Mouse (Mus musculus) frontal cortex, adult (tissue): ENCODE data around the gene Olfr1491.

Experiments
- ATAC-seq: cut with Nextera tagmentation; 2 replicates; pipeline ENCODE4 v1.9.2; 2017; ENCODE audit warnings: mild to moderate bottlenecking, moderate library complexity, mixed read lengths; ENCODE audit not compliant: low TSS enrichment

Gene Olfr1491

DNA sequence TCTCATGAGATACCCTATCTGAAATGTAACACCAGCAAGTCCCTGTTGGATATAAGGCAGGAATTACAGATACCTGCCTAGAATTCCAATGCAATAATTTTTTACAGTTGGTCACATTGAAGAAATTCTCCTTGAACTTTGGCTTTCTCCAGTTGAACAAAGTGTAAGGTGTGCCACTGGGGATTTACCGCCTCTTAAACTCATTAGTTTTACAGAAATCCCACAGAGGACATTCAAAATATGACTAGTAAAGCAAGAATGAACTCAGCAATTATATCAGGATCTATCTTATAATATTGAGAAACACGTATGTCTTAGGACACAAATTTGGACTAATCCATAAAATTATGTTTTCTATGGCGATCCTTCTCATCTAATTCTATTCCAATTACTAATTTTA is at the start of gene Olfr1491:
Gene Olfr1491, plus strand, starts transcription at position 301 of the 400 bp plus-strand sequence.
- no peak for ATAC-seq

DNA sequence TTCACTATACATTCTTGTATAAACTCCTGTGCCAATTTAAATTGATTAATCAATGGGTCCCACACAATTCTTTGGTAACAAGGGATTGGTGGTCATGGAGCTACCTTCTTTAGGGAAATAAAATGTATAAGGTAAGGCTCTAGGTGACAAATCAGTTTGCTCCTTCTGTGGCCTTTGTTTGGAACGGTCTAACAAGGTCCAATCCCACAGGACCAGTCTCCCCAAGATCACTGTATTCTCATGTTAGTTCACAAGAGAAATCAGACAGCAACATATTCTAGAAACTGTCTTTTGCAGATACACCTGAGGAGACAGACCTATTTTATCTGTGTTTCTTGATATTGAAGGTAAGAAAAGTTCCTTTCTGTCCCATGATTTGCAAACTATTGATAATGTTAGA is 46.3 kb upstream of the Olfr1491 start, which contains the start of gene Olfr1490:
Gene Olfr1490, plus strand, starts transcription at position 301 of the 400 bp plus-strand sequence.
- no peak for ATAC-seq

DNA sequence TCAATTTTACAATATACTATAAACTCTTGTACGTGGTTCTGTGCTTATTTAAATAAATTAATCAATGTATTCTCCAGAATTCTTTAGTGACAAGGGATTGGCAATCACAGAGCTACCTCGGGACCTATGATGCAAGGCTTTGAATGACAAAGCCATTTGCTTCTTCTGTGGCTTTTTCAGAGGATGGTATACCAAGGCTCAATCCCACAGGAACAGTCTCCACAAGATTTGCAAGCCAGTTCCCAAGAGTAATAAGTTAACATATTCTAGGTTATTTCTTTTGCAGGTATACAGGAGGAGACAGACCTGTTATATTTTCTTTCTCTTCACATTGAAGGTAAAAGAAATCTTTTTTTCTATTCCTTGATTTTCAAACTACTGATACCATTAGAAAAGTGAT is 25.9 kb downstream of the Olfr1491 start, which contains the start of gene Olfr1493-ps1:
Gene Olfr1493-ps1, plus strand, starts transcription at position 301 of the 400 bp plus-strand sequence.
- no peak for ATAC-seq

DNA sequence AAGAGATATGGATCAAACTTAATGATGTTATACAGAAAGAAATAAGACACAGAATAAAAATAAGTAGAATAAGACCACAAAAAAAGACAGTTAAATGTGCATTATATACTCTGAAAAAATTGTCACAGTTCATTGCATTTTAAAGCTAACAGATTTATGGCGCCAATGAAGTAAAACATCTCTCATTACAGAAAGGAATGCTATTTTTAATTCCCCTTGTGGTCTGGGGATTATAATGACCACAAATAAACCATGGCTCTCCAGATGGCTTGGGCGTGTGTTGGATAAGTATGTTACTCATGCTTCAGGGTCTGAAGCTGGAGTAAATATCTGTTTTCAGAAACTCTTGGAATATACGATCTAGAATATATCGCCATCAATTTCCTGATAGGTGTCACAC is 42.4 kb downstream of the Olfr1491 start, which contains the start of gene Olfr1494:
Gene Olfr1494, plus strand, starts transcription at position 301 of the 400 bp plus-strand sequence.
- ATAC-seq: no peak

DNA sequence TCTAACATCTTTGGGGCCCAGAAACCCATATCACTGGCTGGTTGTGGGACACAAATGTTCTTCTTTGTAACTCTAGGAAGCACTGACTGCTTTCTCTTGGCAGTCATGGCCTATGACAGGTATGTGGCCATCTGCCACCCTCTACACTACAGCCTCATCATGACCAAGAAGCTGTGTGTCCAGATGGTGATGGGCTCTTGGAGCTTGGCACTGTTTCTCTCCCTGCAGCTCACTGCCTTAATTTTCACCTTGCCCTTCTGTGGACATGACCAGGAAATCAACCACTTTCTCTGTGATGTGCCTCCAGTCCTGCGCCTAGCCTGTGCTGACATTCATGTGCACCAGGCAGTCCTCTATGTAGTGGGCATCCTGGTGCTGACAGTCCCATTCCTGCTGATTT is 52.3 kb downstream of the Olfr1491 start:
- ATAC-seq: no peak
